In the genomic region with DNA sequence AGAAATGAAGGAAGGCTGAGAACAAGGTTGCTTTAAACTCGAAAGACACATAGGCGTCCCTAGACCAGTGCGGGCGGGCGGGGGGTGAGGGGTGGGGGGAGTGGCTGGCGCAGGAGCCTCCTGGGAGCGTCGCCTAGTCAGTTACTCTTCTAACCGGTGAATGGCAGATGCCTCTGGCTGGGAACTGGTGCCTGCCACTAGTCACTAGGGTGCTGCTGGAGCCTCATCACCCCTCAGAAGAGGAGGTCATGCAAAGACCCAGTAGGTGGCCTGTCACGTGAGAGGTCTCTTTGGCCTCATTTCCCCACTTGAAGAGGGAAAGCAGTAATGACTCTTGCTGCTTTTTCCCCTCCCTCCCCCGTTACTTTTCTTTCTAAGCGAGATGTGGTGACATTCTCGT, we compare ENCODE assay signal across 9 mouse cellular contexts. TPM values are rescaled to one million over a fixed set of nuclear protein-coding genes. Genes with fewer than 3 reads are reported as not detected.
DNase-seq lines count a peak whose midpoint lies in the region; ATAC-seq lines count a peak whose summit lies in the region.
"Had no signal": no experiment of that assay in that cellular context is flagged by ENCODE, and none has a peak within 500 bp of the region (broad histone marks: within the 10 kb centered on the region; RNA-seq: fewer than 3 reads in every experiment).

No protein-coding gene starts in this region.

- no peaks in the 10 kb centered on the region for H3K9me3 ChIP-seq in embryonic facial prominence, embryonic 14.5 days (ENCODE audit: control insufficient read depth, low read length)
- H3K9me3 ChIP-seq in kidney, embryonic 14.5 days (ENCODE audit: control insufficient read depth, low read length) = no peaks in the 10 kb centered on the region
- no peaks in the 10 kb centered on the region for H3K9me3 ChIP-seq in neural tube, embryonic 11.5 days (ENCODE audit: control insufficient read depth, low read length)

- no peak overlapping the region for H3K27ac ChIP-seq in embryonic facial prominence, embryonic 14.5 days (replicated peaks; ENCODE audit: low read depth, low read length)
- no peak overlapping the region for H3K27ac ChIP-seq in kidney, embryonic 14.5 days (ENCODE audit: low read depth, low read length)
- H3K27ac ChIP-seq in neural tube, embryonic 11.5 days (ENCODE audit: low read depth, low read length) = no peak overlapping the region

- peak overlapping the region; percentile 54 for H3K4me3 ChIP-seq in embryonic facial prominence, embryonic 14.5 days (ENCODE audit: low read depth, low read length)
- peak overlapping the region; percentile 54 for H3K4me3 ChIP-seq in kidney, embryonic 14.5 days (ENCODE audit: low read length)
- peak overlapping the region; percentile 47 for H3K4me3 ChIP-seq in neural tube, embryonic 11.5 days (ENCODE audit: low read depth, low read length)

- peaks cover 17% of the 10 kb centered on the region for H3K4me1 ChIP-seq in embryonic facial prominence, embryonic 14.5 days (ENCODE audit: control insufficient read depth, insufficient read depth, low read length)
- H3K4me1 ChIP-seq in kidney, embryonic 14.5 days (ENCODE audit: control insufficient read depth, insufficient read depth, low read length) = peaks cover 12% of the 10 kb centered on the region; the same call in 1 of the 2 replicates
- H3K4me1 ChIP-seq in neural tube, embryonic 11.5 days (ENCODE audit: control insufficient read depth, insufficient read depth, low read length) = peaks cover 14% of the 10 kb centered on the region

- ATAC-seq in embryonic facial prominence, embryonic 14.5 days (ENCODE audit: low read depth) = peak; percentile 30; the same call in 1 of the 2 replicates
- no peak for ATAC-seq in kidney, embryonic 14.5 days (ENCODE audit: low FRiP score, low TSS enrichment)
- no peak for ATAC-seq in neural tube, embryonic 11.5 days (ENCODE audit: insufficient read depth, low FRiP score, low TSS enrichment)

- peaks cover 67% of the 10 kb centered on the region for H3K27me3 ChIP-seq in embryonic facial prominence, embryonic 14.5 days (replicated peaks; ENCODE audit: control insufficient read depth, insufficient read depth, low read length)
- peaks cover 60% of the 10 kb centered on the region for H3K27me3 ChIP-seq in kidney, embryonic 14.5 days (ENCODE audit: control insufficient read depth, insufficient read depth, low read length)
- H3K27me3 ChIP-seq in neural tube, embryonic 11.5 days (ENCODE audit: control insufficient read depth, insufficient read depth, low read length) = peaks cover 58% of the 10 kb centered on the region

- WGBS in embryonic facial prominence, embryonic 14.5 days = under 1% methylated on average over 10 of the region's 13 CpGs
- 2% methylated on average over 13 of the region's 13 CpGs for WGBS in kidney, embryonic 14.5 days
- WGBS in neural tube, embryonic 11.5 days = under 1% methylated on average over 13 of the region's 13 CpGs

- no peak overlapping the region for H3K9ac ChIP-seq in embryonic facial prominence, embryonic 14.5 days (ENCODE audit: low read depth, low read length)
- no peak overlapping the region for H3K9ac ChIP-seq in kidney, embryonic 14.5 days (ENCODE audit: low read depth, low read length)
- H3K9ac ChIP-seq in neural tube, embryonic 11.5 days (ENCODE audit: low read length) = no peak overlapping the region

- peak; percentile 51 for DNase-seq in kidney, adult 11 months
- DNase-seq in kidney, postnatal 10 days = no peak
- no peak for DNase-seq in embryonic facial prominence, embryonic 14.5 days (ENCODE audit: low spot score)
- no peak for DNase-seq in neural tube, embryonic 11.5 days (ENCODE audit: low spot score)
- no peak for DNase-seq in layer of hippocampus, postnatal 14 days (ENCODE audit: low spot score in 2 of 2)
- no peak for DNase-seq in gastrocnemius, postnatal 10 days
- no peak for DNase-seq in urinary bladder, adult 18-20 months (ENCODE audit: low spot score in 2 of 2)

- no peaks in the 10 kb centered on the region for H3K36me3 ChIP-seq in embryonic facial prominence, embryonic 14.5 days (ENCODE audit: control insufficient read depth, insufficient read depth, low read length)
- H3K36me3 ChIP-seq in kidney, embryonic 14.5 days (ENCODE audit: control insufficient read depth, insufficient read depth, low read length) = no peaks in the 10 kb centered on the region
- no peaks in the 10 kb centered on the region for H3K36me3 ChIP-seq in neural tube, embryonic 11.5 days (ENCODE audit: control insufficient read depth, insufficient read depth, low read length)

- peak overlapping the region; percentile 98 for H3K4me2 ChIP-seq in embryonic facial prominence, embryonic 14.5 days (ENCODE audit: low read depth, low read length)
- peak overlapping the region; percentile 96 for H3K4me2 ChIP-seq in kidney, embryonic 14.5 days (replicated peaks; ENCODE audit: low read depth, low read length)
- peak overlapping the region; percentile 82 for H3K4me2 ChIP-seq in neural tube, embryonic 11.5 days (ENCODE audit: low read depth)

RNA-seq across cellular contexts. Expression of a gene that starts 1.0 kb away (rescaled TPM):
- polyA plus RNA-seq in embryonic facial prominence, embryonic 14.5 days (2014; fragmentation: Nextera tagmentation; extraction: Ambion mirVana) = 4.3 and 6.4 TPM in 2 replicates
- polyA plus RNA-seq in kidney, embryonic 14.5 days (2014; fragmentation: Nextera tagmentation; extraction: Ambion mirVana) = 2.6 and 3.6 TPM in 2 replicates
- polyA plus RNA-seq in neural tube, embryonic 11.5 days (2014; fragmentation: Nextera tagmentation; extraction: Ambion mirVana) = 0.51 and 0.58 TPM in 2 replicates
- total RNA-seq in layer of hippocampus, postnatal 14 days (2021) = 1 to 10 TPM; 5.4 to 6.8 TPM
- 10 to 100 TPM; 14.8 to 16.2 TPM for total RNA-seq in gastrocnemius, postnatal 10 days (2021)
- total RNA-seq: liver, adult 2 months had no signal

RNA-seq across cellular contexts. Expression of a gene that starts 51.5 kb away (rescaled TPM):
- polyA plus RNA-seq in embryonic facial prominence, embryonic 14.5 days (2014; fragmentation: Nextera tagmentation; extraction: Ambion mirVana) = 133 and 136 TPM in 2 replicates
- 122 and 150 TPM in 2 replicates for polyA plus RNA-seq in kidney, embryonic 14.5 days (2014; fragmentation: Nextera tagmentation; extraction: Ambion mirVana)
- polyA plus RNA-seq in neural tube, embryonic 11.5 days (2014; fragmentation: Nextera tagmentation; extraction: Ambion mirVana) = 129 and 135 TPM in 2 replicates
- total RNA-seq in layer of hippocampus, postnatal 14 days (2021) = 10 to 100 TPM; 73.0 to 81.0 TPM
- 10 to 100 TPM; 66.3 to 70.8 TPM for total RNA-seq in gastrocnemius, postnatal 10 days (2021)
